Mouse (Mus musculus): ENCODE results near the gene Adgrg3. TPM values are rescaled to one million over a fixed set of nuclear protein-coding genes. Genes with fewer than 3 reads are reported as not detected.

Adgrg3 gene
- polyA plus RNA-seq, 1 experiment = 3.0 TPM

- no peak for TF ChIP-seq CTCF (IDR thresholded peaks at IDR 0.05; ENCODE audit: borderline replicate concordance, extremely low read depth, insufficient read depth, insufficient read length)
- DNase-seq (ENCODE audit: low read depth) = no peak
These were observed 68.1 kb downstream of the Adgrg3 start for GRCm38 (mm10) chr8:95085432-95086141.

GRCm38 (mm10) chr8:95093574-95093973 lies 76.1 kb downstream of the Adgrg3 start:
- no peak for TF ChIP-seq CTCF (IDR thresholded peaks at IDR 0.05; ENCODE audit: borderline replicate concordance, extremely low read depth, insufficient read depth, insufficient read length)
- no peak for TF ChIP-seq POLR2A (IDR thresholded peaks at IDR 0.05; ENCODE audit: borderline replicate concordance, extremely low read depth, insufficient read depth, insufficient read length, poor library complexity, severe bottlenecking)
- no peak for DNase-seq (ENCODE audit: low read depth)

Other genes with a start within 250 kb of the Adgrg3 start
- 23.9 and 28.2 TPM in 2 replicates for gene Cx3cl1, start 245.7 kb upstream of the Adgrg3 start, polyA plus RNA-seq (2012; rRNA removed)
- gene Ccl17, start 207.2 kb upstream of the Adgrg3 start, polyA plus RNA-seq (2012; rRNA removed) = 0.18 TPM in 1 of 2 replicates, not detected in the other
- gene Coq9, start 179.4 kb upstream of the Adgrg3 start, polyA plus RNA-seq (2012; rRNA removed) = 60.1 and 62.3 TPM in 2 replicates
- gene Ciapin1, start 179.3 kb upstream of the Adgrg3 start, polyA plus RNA-seq (2012; rRNA removed) = 81.3 and 82.0 TPM in 2 replicates
- gene Polr2c, start 160.2 kb upstream of the Adgrg3 start, polyA plus RNA-seq (2012; rRNA removed) = 98.3 and 144 TPM in 2 replicates
- gene Dok4, start 141.4 kb upstream of the Adgrg3 start, polyA plus RNA-seq (2012; rRNA removed) = 82.4 and 85.0 TPM in 2 replicates
- 9.0 and 11.1 TPM in 2 replicates for gene Ccdc102a, start 99.6 kb upstream of the Adgrg3 start, polyA plus RNA-seq (2012; rRNA removed)
- gene Adgrg5, start 94.0 kb upstream of the Adgrg3 start, polyA plus RNA-seq (2012; rRNA removed) = 0.27 and 0.28 TPM in 2 replicates
- 468 and 636 TPM in 2 replicates for gene Adgrg1, start 42.9 kb upstream of the Adgrg3 start, polyA plus RNA-seq (2012; rRNA removed)
- gene Drc7, start 37.4 kb downstream of the Adgrg3 start, polyA plus RNA-seq (2012; rRNA removed) = 2.0 and 4.2 TPM in 2 replicates
- 56.2 and 67.2 TPM in 2 replicates for gene Katnb1, start 63.5 kb downstream of the Adgrg3 start, polyA plus RNA-seq (2012; rRNA removed)
- gene Kifc3, start 185.1 kb downstream of the Adgrg3 start, polyA plus RNA-seq (2012; rRNA removed) = 26.3 and 31.1 TPM in 2 replicates